Mouse (Mus musculus) urinary bladder, postnatal 14 days (tissue): ENCODE measurements around the gene Xlr5a.
A peak's percentile ranks its signal among the peaks of the same experiment; 100 is the strongest.
"Not testable (repeated sequence)": the region's sequence is repeated elsewhere in the genome, so short reads cannot be mapped to it uniquely, and the experiment has no call there.

Source experiments
- DNase-seq: peaks from one replicate; pipeline ENCODE4 v3.0.0; 2021; ENCODE audit warnings: low spot score

The Xlr5a gene

GRCm38 (mm10) chrX:73143218-73143618 lies 149.6 kb downstream of the Xlr5a start:
- not testable (repeated sequence) for DNase-seq

GRCm38 (mm10) chrX:73122859-73123829 lies 169.6 kb downstream of the Xlr5a start:
- DNase-seq: not testable (repeated sequence)

GRCm38 (mm10) chrX:73116747-73117146 lies 176.0 kb downstream of the Xlr5a start, which contains the start of gene Gm14685:
Gene Gm14685 (plus strand): TSS chrX:73117047.
- DNase-seq: not testable (repeated sequence)

GRCm38 (mm10) chrX:73096941-73097508 lies 195.8 kb downstream of the Xlr5a start, which contains the start of gene Xlr3a:
Gene Xlr3a (minus strand): TSS chrX:73097095.
- DNase-seq: peak; percentile 3

- not testable (repeated sequence) for DNase-seq
Observed at GRCm38 (mm10) chrX:73082267-73083055, 210.3 kb downstream of the Xlr5a start, which contains the start of gene Xlr4a. Gene Xlr4a (minus strand): TSS chrX:73082478.

GRCm38 (mm10) chrX:73066765-73067312 lies 225.9 kb downstream of the Xlr5a start:
- DNase-seq: not testable (repeated sequence)

GRCm38 (mm10) chrX:73064415-73064793 lies 228.4 kb downstream of the Xlr5a start, which contains the start of gene Pnma3:
Gene Pnma3 (plus strand): TSS chrX:73064787.
- no peak for DNase-seq

GRCm38 (mm10) chrX:73063512-73064414 lies 229.0 kb downstream of the Xlr5a start:
- no peak for DNase-seq

GRCm38 (mm10) chrX:73062323-73062722 lies 230.5 kb downstream of the Xlr5a start:
- DNase-seq: no peak

GRCm38 (mm10) chrX:73061528-73061927 lies 231.2 kb downstream of the Xlr5a start:
- DNase-seq: no peak
